ENCODE assay signal across 21 mouse cellular contexts in the genomic region with DNA sequence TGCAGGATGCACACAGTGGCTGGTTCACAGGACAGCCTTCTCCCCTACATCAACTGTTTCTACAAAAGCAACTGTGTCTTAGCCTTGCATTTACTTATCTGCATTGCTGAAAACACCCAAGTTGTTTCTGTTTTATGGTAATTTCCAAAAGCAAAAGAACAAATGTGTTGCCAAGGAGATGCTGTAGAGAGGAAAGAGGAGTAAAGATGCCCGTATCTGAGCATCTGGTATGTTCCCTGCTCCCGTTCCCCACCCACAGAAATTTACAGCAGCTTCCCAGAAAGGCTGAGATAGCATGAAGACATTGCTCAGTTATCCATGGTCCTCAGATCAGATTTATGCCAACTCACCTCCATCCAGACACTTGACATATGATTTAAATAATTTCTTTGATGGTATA.
DNase-seq lines count a peak whose midpoint lies in the region; ATAC-seq lines count a peak whose summit lies in the region.
"Had no signal": no experiment of that assay in that cellular context is flagged by ENCODE, and none has a peak within 500 bp of the region (broad histone marks: within the 10 kb centered on the region; RNA-seq: fewer than 3 reads in every experiment).

No protein-coding gene starts in this region.

- no peak overlapping the region for H3K9ac ChIP-seq in forebrain, embryonic 13.5 days
- H3K9ac ChIP-seq: hindbrain, embryonic 15.5 days; lung, embryonic 14.5 days; neural tube, embryonic 12.5 days; stomach, embryonic 15.5 days had no signal

- 57% methylated on average over 2 of the region's 2 CpGs for WGBS in forebrain, embryonic 13.5 days
- WGBS in forebrain, embryonic 10.5 days, result 85% methylated on average over 2 of the region's 2 CpGs

- no peaks in the 10 kb centered on the region for H3K27me3 ChIP-seq in forebrain, embryonic 13.5 days
- H3K27me3 ChIP-seq in forebrain, embryonic 10.5 days (ENCODE audit: poor library complexity, severe bottlenecking), result no peaks in the 10 kb centered on the region
- H3K27me3 ChIP-seq: hindbrain, embryonic 15.5 days; neural tube, embryonic 12.5 days; stomach, embryonic 15.5 days had no signal

- H3K36me3 ChIP-seq in forebrain, embryonic 13.5 days (ENCODE audit: poor library complexity, severe bottlenecking), result no peaks in the 10 kb centered on the region
- H3K36me3 ChIP-seq in forebrain, embryonic 10.5 days (replicated peaks), result no peaks in the 10 kb centered on the region
- H3K36me3 ChIP-seq: embryonic facial prominence, embryonic 10.5 days; hindbrain, embryonic 15.5 days; limb, embryonic 10.5 days; midbrain, embryonic 10.5 days; neural tube, embryonic 12.5 days; stomach, embryonic 15.5 days had no signal

- no peaks in the 10 kb centered on the region for H3K9me3 ChIP-seq in forebrain, embryonic 13.5 days (replicated peaks)
- no peaks in the 10 kb centered on the region for H3K9me3 ChIP-seq in forebrain, embryonic 10.5 days
- H3K9me3 ChIP-seq: embryonic facial prominence, embryonic 10.5 days; hindbrain, embryonic 15.5 days; limb, embryonic 10.5 days; midbrain, embryonic 10.5 days; neural tube, embryonic 12.5 days; stomach, embryonic 15.5 days had no signal

- no peak for DNase-seq in forebrain, embryonic 10.5 days (ENCODE audit: extremely low spot score, low spot score)
- peak; percentile 82 for DNase-seq in brain, adult 2 months (ENCODE audit: low read depth, low spot score)
- DNase-seq in layer of hippocampus, postnatal 14 days (ENCODE audit: low spot score in 2 of 2), result peak; percentile 28 to 62
- DNase-seq in right cerebral cortex, adult 2 months (ENCODE audit: low spot score in 2 of 2), result peak; percentile 51 to 52
- DNase-seq in urinary bladder, adult 2 months (ENCODE audit: low spot score), result no peak
- no peak for DNase-seq in embryo, embryonic 10.5 days (ENCODE audit: low spot score)
- DNase-seq in gastrocnemius, postnatal 4 days (ENCODE audit: low spot score in 2 of 2), result no peak
- DNase-seq: cerebellum, postnatal 10 days; heart, postnatal 14 days; lung, embryonic 14.5 days; lung, postnatal 4 days had no signal

- H3K27ac ChIP-seq in forebrain, embryonic 13.5 days, result no peak overlapping the region
- no peak overlapping the region for H3K27ac ChIP-seq in forebrain, embryonic 10.5 days
- H3K27ac ChIP-seq: embryonic facial prominence, embryonic 10.5 days; hindbrain, embryonic 15.5 days; limb, embryonic 10.5 days; midbrain, embryonic 10.5 days; neural tube, embryonic 12.5 days; stomach, embryonic 15.5 days had no signal

- H3K4me3 ChIP-seq in forebrain, embryonic 13.5 days, result no peak overlapping the region
- no peak overlapping the region for H3K4me3 ChIP-seq in forebrain, embryonic 10.5 days
- H3K4me3 ChIP-seq: embryonic facial prominence, embryonic 10.5 days; hindbrain, embryonic 15.5 days; limb, embryonic 10.5 days; midbrain, embryonic 10.5 days; neural tube, embryonic 12.5 days; stomach, embryonic 15.5 days had no signal

- 0 out of 2 replicates have a peak, but pooled peaks have one; percentile 20 for ATAC-seq in forebrain, embryonic 13.5 days
- ATAC-seq: intestine, postnatal 0 days had no signal

- H3K4me1 ChIP-seq in forebrain, embryonic 13.5 days, result peaks cover 4% of the 10 kb centered on the region; the same call in 1 of the 2 replicates
- H3K4me1 ChIP-seq in forebrain, embryonic 10.5 days, result no peaks in the 10 kb centered on the region
- H3K4me1 ChIP-seq: embryonic facial prominence, embryonic 10.5 days; limb, embryonic 10.5 days; midbrain, embryonic 10.5 days; neural tube, embryonic 12.5 days; stomach, embryonic 15.5 days had no signal

- H3K4me2 ChIP-seq in forebrain, embryonic 13.5 days, result no peak overlapping the region
- H3K4me2 ChIP-seq: heart, embryonic 11.5 days; hindbrain, embryonic 15.5 days; liver, embryonic 11.5 days; lung, embryonic 14.5 days; neural tube, embryonic 12.5 days; stomach, embryonic 15.5 days had no signal

Comparison
In these comparisons a context has a peak if more than half of its experiments do, and no peak if none do; other contexts are left out.
1. DNase-seq: peak in brain, adult 2 months (single experiment), layer of hippocampus, postnatal 14 days (2 of 2) and right cerebral cortex, adult 2 months (2 of 2); none in forebrain, embryonic 10.5 days (single experiment), urinary bladder, adult 2 months (single experiment), embryo, embryonic 10.5 days (single experiment) and gastrocnemius, postnatal 4 days (0 of 2).